ENCODE assay signal across 30 mouse cellular contexts in the genomic region with DNA sequence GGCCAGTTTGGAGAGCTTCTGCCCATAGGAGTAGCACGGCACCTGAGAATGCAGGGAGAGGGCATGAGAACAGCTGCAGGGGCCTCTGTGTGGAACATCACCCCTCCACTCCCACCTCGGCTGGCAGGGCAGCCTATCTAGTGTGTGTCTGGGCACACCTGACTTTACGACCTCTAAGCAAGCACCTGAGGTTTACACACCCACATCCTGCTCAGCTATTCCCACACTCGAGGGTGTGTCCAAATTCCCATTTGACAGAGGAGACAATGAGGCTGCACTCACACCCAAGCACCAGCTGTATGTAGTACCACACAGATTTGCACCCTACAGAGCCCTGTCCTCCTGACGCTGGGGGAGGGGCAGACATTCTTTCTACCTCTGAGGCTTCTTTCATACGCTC. TPM values are rescaled to one million over a fixed set of nuclear protein-coding genes. Genes with fewer than 3 reads are reported as not detected.
DNase-seq lines count a peak whose midpoint lies in the region; ATAC-seq and TF ChIP-seq lines count a peak whose summit lies in the region.
"Had no signal": no experiment of that assay in that cellular context is flagged by ENCODE, and none has a peak within 500 bp of the region (broad histone marks: within the 10 kb centered on the region; RNA-seq: fewer than 3 reads in every experiment).

No protein-coding gene starts in this region.

- no peak for TF ChIP-seq CTCF in small intestine, adult 2 months (IDR thresholded peaks at IDR 0.05; ENCODE audit: extremely low read depth, insufficient read length, insufficient replicate concordance, low read depth, low read length)

- no peak; the same call in 1 of the 2 replicates for TF ChIP-seq POLR2A in small intestine, adult 2 months (IDR thresholded peaks at IDR 0.05; ENCODE audit: low read depth, low read length)

- no peak for DNase-seq in forebrain, embryonic 10.5 days (ENCODE audit: extremely low spot score, low spot score)
- peak; percentile 71 for DNase-seq in R1 (ENCODE audit: low read depth, low spot score)
- DNase-seq in cerebellum, postnatal 10 days = no peak
- DNase-seq in left cerebral cortex, adult 8-10 months (ENCODE audit: low spot score in 2 of 2) = no peak
- no peak for DNase-seq in heart, postnatal 14 days
- DNase-seq: adrenal gland, postnatal 10 days; cerebellum, adult 9-11 months; gastrocnemius, postnatal 25 days; heart, adult 11 months; heart, postnatal 36 days; kidney, adult 8-10 months; layer of hippocampus, adult 9-11 months; liver, embryonic 13.5 days; lung, adult 2 months; lung, postnatal 10 days; midbrain, embryonic 14.5 days; right cerebral cortex, postnatal 25 days; spleen, adult 18-20 months had no signal

- ATAC-seq in forebrain, embryonic 15.5 days (replicated peaks) = no peak
- peak; percentile 64 for ATAC-seq in intestine, embryonic 16.5 days

- H3K27me3 ChIP-seq in forebrain, embryonic 10.5 days (ENCODE audit: poor library complexity, severe bottlenecking) = peaks cover 39% of the 10 kb centered on the region
- no peaks in the 10 kb centered on the region for H3K27me3 ChIP-seq in forebrain, embryonic 15.5 days
- H3K27me3 ChIP-seq in intestine, embryonic 16.5 days (replicated peaks; ENCODE audit: control insufficient read depth, insufficient read depth, low read length) = no peaks in the 10 kb centered on the region
- 0 out of 2 replicates have a peak, but pooled peaks cover 3% of the 10 kb centered on the region for H3K27me3 ChIP-seq in small intestine, adult 2 months (ENCODE audit: control insufficient read depth, insufficient read depth, low read length)
- H3K27me3 ChIP-seq: heart, embryonic 15.5 days had no signal

- intact Hi-C loops in heart, postnatal 14 days (cut with DNase I) = no loop called here

- 0 out of 2 replicates have a peak, but pooled peaks cover 2% of the 10 kb centered on the region for H3K36me3 ChIP-seq in forebrain, embryonic 10.5 days (replicated peaks)
- H3K36me3 ChIP-seq in forebrain, embryonic 15.5 days = no peaks in the 10 kb centered on the region
- no peaks in the 10 kb centered on the region for H3K36me3 ChIP-seq in intestine, embryonic 16.5 days (ENCODE audit: control insufficient read depth, insufficient read depth, low read length)
- no peaks in the 10 kb centered on the region for H3K36me3 ChIP-seq in small intestine, adult 2 months (ENCODE audit: control insufficient read depth, insufficient read depth, low read length)
- H3K36me3 ChIP-seq: forebrain, embryonic 12.5 days; heart, embryonic 10.5 days; heart, embryonic 15.5 days; hindbrain, embryonic 13.5 days; limb, embryonic 15.5 days; liver, embryonic 13.5 days had no signal

- H3K4me1 ChIP-seq in forebrain, embryonic 10.5 days = peaks cover 65% of the 10 kb centered on the region
- H3K4me1 ChIP-seq in forebrain, embryonic 15.5 days = peaks cover 29% of the 10 kb centered on the region
- H3K4me1 ChIP-seq in intestine, embryonic 16.5 days (ENCODE audit: control insufficient read depth, insufficient read depth, low read length) = peaks cover 36% of the 10 kb centered on the region
- H3K4me1 ChIP-seq in small intestine, adult 2 months (ENCODE audit: control insufficient read depth, insufficient read depth, insufficient read length, low read length) = peaks cover 16% of the 10 kb centered on the region

- 72% methylated on average over 6 of the region's 6 CpGs for WGBS in forebrain, embryonic 10.5 days
- 69% methylated on average over 6 of the region's 6 CpGs for WGBS in forebrain, embryonic 15.5 days
- 49% methylated on average over 6 of the region's 6 CpGs for WGBS in intestine, embryonic 16.5 days
- WGBS in small intestine, adult 2 months = 29% methylated on average over 6 of the region's 6 CpGs

- no peak overlapping the region for H3K9ac ChIP-seq in forebrain, embryonic 15.5 days (replicated peaks)
- no peak overlapping the region for H3K9ac ChIP-seq in intestine, embryonic 16.5 days (ENCODE audit: low read depth, low read length)
- H3K9ac ChIP-seq: forebrain, embryonic 12.5 days; heart, embryonic 15.5 days; hindbrain, embryonic 13.5 days; limb, embryonic 15.5 days; liver, embryonic 13.5 days had no signal

- no peak overlapping the region for H3K4me2 ChIP-seq in forebrain, embryonic 15.5 days (replicated peaks)
- H3K4me2 ChIP-seq in intestine, embryonic 16.5 days (ENCODE audit: low read depth, low read length) = peak overlapping the region; percentile 27
- H3K4me2 ChIP-seq: forebrain, embryonic 12.5 days; heart, embryonic 15.5 days; hindbrain, embryonic 13.5 days; limb, embryonic 15.5 days; liver, embryonic 13.5 days had no signal

- no peak overlapping the region for H3K4me3 ChIP-seq in forebrain, embryonic 10.5 days
- H3K4me3 ChIP-seq in forebrain, embryonic 15.5 days = no peak overlapping the region
- no peak overlapping the region for H3K4me3 ChIP-seq in intestine, embryonic 16.5 days (ENCODE audit: low read length)
- H3K4me3 ChIP-seq in small intestine, adult 2 months (ENCODE audit: low read depth, low read length) = peak overlapping the region; percentile 17; the same call in 1 of the 2 replicates
- H3K4me3 ChIP-seq: erythroblast, embryonic 14.5 days; forebrain, embryonic 12.5 days; heart, embryonic 10.5 days; heart, embryonic 15.5 days; hindbrain, embryonic 13.5 days; limb, embryonic 15.5 days; liver, embryonic 13.5 days had no signal

- no peaks in the 10 kb centered on the region for H3K9me3 ChIP-seq in forebrain, embryonic 10.5 days
- H3K9me3 ChIP-seq in forebrain, embryonic 15.5 days = no peaks in the 10 kb centered on the region
- H3K9me3 ChIP-seq in intestine, embryonic 16.5 days (ENCODE audit: control insufficient read depth, low read length) = no peaks in the 10 kb centered on the region
- H3K9me3 ChIP-seq: forebrain, embryonic 12.5 days; heart, embryonic 10.5 days; heart, embryonic 15.5 days; hindbrain, embryonic 13.5 days; limb, embryonic 15.5 days; liver, embryonic 13.5 days had no signal

- H3K27ac ChIP-seq in forebrain, embryonic 10.5 days = peak overlapping the region; percentile 88
- no peak overlapping the region for H3K27ac ChIP-seq in forebrain, embryonic 15.5 days (replicated peaks)
- H3K27ac ChIP-seq in intestine, embryonic 16.5 days (ENCODE audit: low read length) = no peak overlapping the region
- H3K27ac ChIP-seq in small intestine, adult 2 months (ENCODE audit: insufficient read depth, low read depth, low read length) = no peak overlapping the region
- H3K27ac ChIP-seq: heart, embryonic 10.5 days; heart, embryonic 15.5 days; hindbrain, embryonic 13.5 days; kidney, postnatal 0 days; limb, embryonic 15.5 days; liver, embryonic 13.5 days; macrophage had no signal

RNA-seq across cellular contexts. Expression of a gene that starts 11.5 kb away (rescaled TPM):
- polyA plus RNA-seq in forebrain, embryonic 10.5 days (2016; fragmentation: Nextera tagmentation; extraction: Ambion mirVana) = 11.2 and 11.5 TPM in 2 replicates
- 2.7 and 3.6 TPM in 2 replicates for polyA plus RNA-seq in forebrain, embryonic 15.5 days (2015; fragmentation: Nextera tagmentation; extraction: Ambion mirVana)
- polyA plus RNA-seq in intestine, embryonic 16.5 days (2015; fragmentation: Nextera tagmentation; extraction: Ambion mirVana) = 9.3 and 9.6 TPM in 2 replicates
- 4.9 and 9.1 TPM in 2 replicates for polyA plus RNA-seq in small intestine, adult 2 months (2012; rRNA removed)
- total RNA-seq in left cerebral cortex, adult 8-10 months (2022) = 1 to 10 TPM; 1.3 to 2.1 (median 1.9) TPM
- total RNA-seq in heart, postnatal 14 days (2021) = 10 to 100 TPM; 10.1 to 11.3 TPM
- total RNA-seq: neutrophil, adult 5-6 weeks had no signal
- polyA plus RNA-seq: erythroblast, embryonic 14.5 days; macrophage had no signal
